Mouse (Mus musculus): ENCODE measurements around the gene 1810013L24Rik. TPM values are rescaled to one million over a fixed set of nuclear protein-coding genes. Genes with fewer than 3 reads are reported as not detected.

The 1810013L24Rik gene
- polyA plus RNA-seq, 1 experiment, result 54.4 TPM

DNA sequence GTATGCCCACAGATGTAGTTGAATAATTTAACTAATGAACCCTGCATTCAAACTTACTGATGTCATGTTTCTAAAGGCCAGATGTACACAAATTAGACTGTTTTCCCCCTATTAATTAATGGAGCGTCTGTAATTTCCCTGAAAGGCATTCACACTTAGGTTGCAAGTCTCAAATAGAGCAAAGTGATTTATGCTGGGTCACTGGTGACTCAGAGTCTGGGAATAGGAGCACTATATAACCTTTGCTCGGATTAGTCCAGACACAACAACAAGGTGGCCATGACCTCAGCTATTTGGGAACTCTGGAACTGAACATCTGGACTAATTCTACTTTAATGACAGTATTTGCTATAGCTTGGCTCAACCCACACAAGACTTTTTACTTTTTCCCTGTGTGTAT lies 34.0 kb upstream of the 1810013L24Rik start:
- Histone ChIP-seq H3K4me3 (ENCODE audit: insufficient read depth, low read length) (no peak overlapping the region), H3K27ac (ENCODE audit: insufficient read depth, low read depth, low read length) (no peak overlapping the region), H3K4me1 (ENCODE audit: control insufficient read depth, insufficient read depth, low read length) (no peaks in the 10 kb centered on the region)
- TF ChIP-seq CTCF (IDR thresholded peaks at IDR 0.05; ENCODE audit: low read depth, low read length) (no peak), POLR2A (IDR thresholded peaks at IDR 0.05; ENCODE audit: borderline replicate concordance, low read depth, low read length) (no peak)

GRCm38 (mm10) chr16:8806703-8807102 lies 23.2 kb upstream of the 1810013L24Rik start:
- Histone ChIP-seq H3K4me1 (ENCODE audit: control insufficient read depth, insufficient read depth, low read length) (peaks cover 12% of the 10 kb centered on the region), H3K4me3 (ENCODE audit: insufficient read depth, low read length) (no peak overlapping the region), H3K27ac (ENCODE audit: insufficient read depth, low read depth, low read length) (no peak overlapping the region)
- TF ChIP-seq CTCF (IDR thresholded peaks at IDR 0.05; ENCODE audit: low read depth, low read length) (peak; percentile 32; the same call in 1 of the 2 replicates), POLR2A (IDR thresholded peaks at IDR 0.05; ENCODE audit: borderline replicate concordance, low read depth, low read length) (no peak)

- peak overlapping the region; percentile 31 for H3K27ac ChIP-seq (ENCODE audit: insufficient read depth, low read depth, low read length)
- H3K4me3 ChIP-seq (ENCODE audit: insufficient read depth, low read length), result no peak overlapping the region
- no peak for TF ChIP-seq POLR2A (IDR thresholded peaks at IDR 0.05; ENCODE audit: borderline replicate concordance, low read depth, low read length)
These were observed 19.3 kb upstream of the 1810013L24Rik start for GRCm38 (mm10) chr16:8810399-8811127.

DNA sequence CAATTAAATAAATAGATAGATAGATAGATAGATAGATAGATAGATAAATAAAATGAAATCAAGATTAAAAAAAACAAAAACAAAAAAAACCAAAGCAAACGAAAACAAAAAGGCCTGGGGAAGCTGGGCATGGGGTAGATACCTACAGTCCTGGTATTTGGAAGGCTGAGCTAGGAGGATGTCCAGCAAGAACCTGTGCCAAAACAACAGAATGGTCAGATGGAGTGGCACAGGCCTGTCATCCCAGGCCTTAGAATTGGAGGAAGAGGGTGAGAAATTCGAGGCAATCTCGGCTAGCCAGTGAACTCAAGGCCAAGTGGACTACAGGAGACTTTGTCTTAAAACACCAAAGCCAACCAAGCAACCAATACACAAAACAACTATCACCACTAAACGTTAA lies 12.0 kb upstream of the 1810013L24Rik start:
- Histone ChIP-seq H3K4me3 (ENCODE audit: insufficient read depth, low read length) (no peak overlapping the region), H3K4me1 (ENCODE audit: control insufficient read depth, insufficient read depth, low read length) (peaks cover 22% of the 10 kb centered on the region), H3K27ac (ENCODE audit: insufficient read depth, low read depth, low read length) (no peak overlapping the region)
- no peak for TF ChIP-seq POLR2A (IDR thresholded peaks at IDR 0.05; ENCODE audit: borderline replicate concordance, low read depth, low read length)
- no peak for TF ChIP-seq CTCF (IDR thresholded peaks at IDR 0.05; ENCODE audit: low read depth, low read length)

More at GRCm38 (mm10) chr16:8810399-8811127, 19.3 kb upstream of the 1810013L24Rik start:
- H3K4me1 ChIP-seq (ENCODE audit: control insufficient read depth, insufficient read depth, low read length), result peaks cover 15% of the 10 kb centered on the region

DNA sequence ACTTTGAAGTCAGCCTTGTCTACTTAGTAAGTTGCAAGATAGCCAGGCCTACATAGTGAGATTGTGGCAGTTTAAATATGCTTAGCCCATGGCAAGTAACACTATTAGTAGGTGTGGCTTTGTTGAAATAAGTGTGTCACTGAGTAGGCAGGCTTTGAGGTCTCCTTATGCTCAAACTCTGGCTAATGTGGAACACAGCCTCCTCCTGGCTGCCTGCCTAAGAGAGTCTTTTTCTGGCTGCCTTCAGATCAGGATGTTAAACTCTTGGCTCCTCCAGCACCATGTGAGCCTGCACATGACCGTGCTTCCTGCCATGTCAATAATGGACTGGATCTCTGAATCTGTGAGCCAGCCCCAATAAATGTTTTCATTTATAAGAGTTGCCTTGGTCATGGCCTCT lies 8.5 kb upstream of the 1810013L24Rik start:
- Histone ChIP-seq H3K4me1 (ENCODE audit: control insufficient read depth, insufficient read depth, low read length) (peaks cover 38% of the 10 kb centered on the region), H3K4me3 (ENCODE audit: insufficient read depth, low read length) (no peak overlapping the region), H3K27ac (ENCODE audit: insufficient read depth, low read depth, low read length) (peak overlapping the region; percentile 35; the same call in 1 of the 2 replicates)
- TF ChIP-seq POLR2A (IDR thresholded peaks at IDR 0.05; ENCODE audit: borderline replicate concordance, low read depth, low read length) (no peak), CTCF (IDR thresholded peaks at IDR 0.05; ENCODE audit: low read depth, low read length) (no peak)

GRCm38 (mm10) chr16:8822586-8822985 lies 7.3 kb upstream of the 1810013L24Rik start:
- Histone ChIP-seq H3K27ac (ENCODE audit: insufficient read depth, low read depth, low read length) (peak overlapping the region; percentile 89), H3K4me3 (ENCODE audit: insufficient read depth, low read length) (no peak overlapping the region), H3K4me1 (ENCODE audit: control insufficient read depth, insufficient read depth, low read length) (peaks cover 38% of the 10 kb centered on the region)
- TF ChIP-seq POLR2A (IDR thresholded peaks at IDR 0.05; ENCODE audit: borderline replicate concordance, low read depth, low read length) (no peak), CTCF (IDR thresholded peaks at IDR 0.05; ENCODE audit: low read depth, low read length) (no peak)

DNA sequence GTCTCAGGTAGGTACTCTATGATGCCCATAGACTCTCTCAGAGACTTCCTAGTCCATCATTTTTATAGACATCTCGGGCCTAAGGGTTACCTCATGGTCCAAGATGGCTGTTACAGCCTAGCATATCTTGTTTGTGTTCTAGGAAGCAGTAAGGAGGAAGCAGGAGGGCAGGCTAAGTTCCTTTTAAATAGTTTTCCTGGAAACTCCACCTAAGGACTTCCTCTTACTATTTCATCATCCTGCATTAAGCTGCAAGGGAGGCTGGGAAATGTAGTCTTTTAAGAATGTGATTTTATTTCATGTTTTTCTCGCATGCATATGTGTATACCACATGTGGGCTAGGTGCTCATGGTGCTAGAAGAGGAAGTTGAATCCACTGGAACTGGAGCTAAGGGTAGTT lies 6.2 kb upstream of the 1810013L24Rik start:
- Histone ChIP-seq H3K4me1 (ENCODE audit: control insufficient read depth, insufficient read depth, low read length) (peaks cover 33% of the 10 kb centered on the region), H3K4me3 (ENCODE audit: insufficient read depth, low read length) (no peak overlapping the region), H3K27ac (ENCODE audit: insufficient read depth, low read depth, low read length) (peak overlapping the region; percentile 89)
- TF ChIP-seq CTCF (IDR thresholded peaks at IDR 0.05; ENCODE audit: low read depth, low read length) (no peak), POLR2A (IDR thresholded peaks at IDR 0.05; ENCODE audit: borderline replicate concordance, low read depth, low read length) (no peak)

- H3K4me3 ChIP-seq (ENCODE audit: insufficient read depth, low read length), result no peak overlapping the region
- TF ChIP-seq POLR2A (IDR thresholded peaks at IDR 0.05; ENCODE audit: borderline replicate concordance, low read depth, low read length), result no peak
- no peak for TF ChIP-seq CTCF (IDR thresholded peaks at IDR 0.05; ENCODE audit: low read depth, low read length)
- H3K4me1 ChIP-seq (ENCODE audit: control insufficient read depth, insufficient read depth, low read length), result peaks cover 17% of the 10 kb centered on the region
- H3K27ac ChIP-seq (ENCODE audit: insufficient read depth, low read depth, low read length), result no peak overlapping the region
These were observed 2.5 kb upstream of the 1810013L24Rik start for GRCm38 (mm10) chr16:8827366-8827765.

DNA sequence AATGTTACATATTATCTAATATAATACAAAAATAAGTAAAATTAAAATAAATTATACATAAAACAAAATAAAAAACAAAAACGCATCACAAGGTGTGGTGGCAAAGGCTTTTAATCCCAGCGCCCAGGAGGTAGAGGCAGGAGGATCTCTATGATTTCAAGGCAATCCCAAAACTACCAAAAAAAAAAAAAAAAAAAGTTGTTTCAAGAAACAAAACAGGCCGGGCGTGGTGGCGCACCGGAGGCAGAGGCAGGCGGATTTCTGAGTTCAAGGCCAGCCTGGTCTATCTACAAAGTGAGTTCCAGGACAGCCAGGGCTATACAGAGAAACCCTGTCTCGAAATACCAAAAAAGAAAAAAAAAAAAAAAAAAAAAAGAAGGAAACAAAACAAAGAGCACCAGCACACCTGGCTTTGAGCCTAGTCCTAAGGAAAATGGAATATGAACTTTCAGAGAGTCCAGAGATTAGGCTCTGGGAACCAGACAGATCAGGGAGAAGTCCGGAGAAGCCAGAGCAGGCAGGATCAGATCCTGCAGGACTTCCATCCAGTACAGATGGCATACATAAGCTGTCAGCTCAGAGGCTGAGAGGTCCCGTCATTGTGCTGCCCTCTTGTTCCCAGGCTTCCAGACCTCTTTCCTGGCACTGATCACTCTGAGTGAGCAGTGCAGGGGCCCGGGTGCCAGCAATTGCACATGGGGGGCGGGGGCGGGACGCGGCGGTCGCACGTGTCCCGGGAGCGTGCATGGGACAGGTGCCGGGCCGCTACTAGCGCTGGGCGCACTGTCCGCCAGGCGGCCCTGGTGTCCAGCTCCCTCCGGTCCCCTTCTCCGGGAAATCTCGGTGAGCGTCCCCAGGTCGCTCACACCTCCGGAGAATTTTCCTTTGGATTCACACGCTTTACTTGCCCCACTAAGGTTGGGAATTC lies 1.0 kb upstream of the 1810013L24Rik start:
- Histone ChIP-seq H3K4me3 (ENCODE audit: insufficient read depth, low read length) (peak overlapping the region; percentile 64), H3K27ac (ENCODE audit: insufficient read depth, low read depth, low read length) (peak overlapping the region; percentile 97), H3K4me1 (ENCODE audit: control insufficient read depth, insufficient read depth, low read length) (peaks cover 17% of the 10 kb centered on the region)
- no peak for TF ChIP-seq CTCF (IDR thresholded peaks at IDR 0.05; ENCODE audit: low read depth, low read length)
- TF ChIP-seq POLR2A (IDR thresholded peaks at IDR 0.05; ENCODE audit: borderline replicate concordance, low read depth, low read length), result no peak

Data from bone marrow macrophage, adult 2 months (primary cell).